Mouse (Mus musculus): ENCODE data around the gene Tceal5. TPM values are rescaled to one million over a fixed set of nuclear protein-coding genes. Genes with fewer than 3 reads are reported as not detected.

Tceal5 gene
- polyA plus RNA-seq, 1 experiment from 2014 or later: 22.7 TPM

DNA sequence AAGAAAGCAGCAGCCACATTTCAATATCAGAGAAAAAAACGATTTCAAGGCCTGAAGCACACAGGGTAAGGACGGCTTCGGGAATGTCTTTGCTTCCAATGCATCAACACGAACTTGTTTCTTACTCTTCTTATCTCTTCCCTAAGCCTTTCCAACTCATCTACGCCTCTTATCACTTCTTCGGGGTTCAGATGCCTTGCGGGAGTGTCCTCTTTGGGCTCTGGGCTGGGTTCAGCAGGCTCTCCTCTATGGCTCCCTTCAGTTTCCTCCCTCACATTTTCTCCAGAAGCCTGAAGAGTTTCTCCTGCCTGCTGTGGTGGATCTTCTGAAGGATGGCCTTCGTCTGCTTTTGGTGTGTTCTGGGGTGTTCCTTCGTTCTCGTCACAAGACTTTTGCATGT lies 33.1 kb downstream of the Tceal5 start:
- no peaks in the 10 kb centered on the region for H3K9me3 ChIP-seq
- no peaks in the 10 kb centered on the region for H3K27me3 ChIP-seq
- no peak overlapping the region for H3K27ac ChIP-seq (replicated peaks)
- H3K36me3 ChIP-seq: no peaks in the 10 kb centered on the region
- peaks cover 6% of the 10 kb centered on the region for H3K4me1 ChIP-seq (replicated peaks)
- H3K9ac ChIP-seq: peak overlapping the region; percentile 73; the same call in 1 of the 2 replicates
- H3K4me3 ChIP-seq: peak overlapping the region; percentile 54
- no peak for ATAC-seq (ENCODE audit: low read depth)
- WGBS: 66% methylated on average over 10 of the region's 10 CpGs
- peak overlapping the region; percentile 52 for H3K4me2 ChIP-seq

Small RNAs within 50 kb of the gene (microRNA-seq; reads per million reads assigned to microRNA genes)
- gene Mir6383: not detected

Other genes with a start within 250 kb of the Tceal5 start
- gene Arxes2, start 210.1 kb downstream of the Tceal5 start, polyA plus RNA-seq (2015; fragmentation: Nextera tagmentation; extraction: Ambion mirVana): 222 and 228 TPM in 2 replicates
- gene Arxes1, start 170.5 kb downstream of the Tceal5 start, polyA plus RNA-seq (2015; fragmentation: Nextera tagmentation; extraction: Ambion mirVana): 96.5 and 98.0 TPM in 2 replicates
- gene Bex2, start 135.6 kb downstream of the Tceal5 start, polyA plus RNA-seq (2015; fragmentation: Nextera tagmentation; extraction: Ambion mirVana): 590 and 592 TPM in 2 replicates
- gene Nxf3, start 118.6 kb downstream of the Tceal5 start, polyA plus RNA-seq (2015; fragmentation: Nextera tagmentation; extraction: Ambion mirVana): not detected in 2 replicates
- 97.9 and 101 TPM in 2 replicates for gene Bex4, start 64.9 kb downstream of the Tceal5 start, polyA plus RNA-seq (2015; fragmentation: Nextera tagmentation; extraction: Ambion mirVana)
- 152 and 172 TPM in 2 replicates for gene Tceal8, start 31.5 kb downstream of the Tceal5 start, polyA plus RNA-seq (2015; fragmentation: Nextera tagmentation; extraction: Ambion mirVana)
- gene Tceal7, start 10.9 kb upstream of the Tceal5 start, polyA plus RNA-seq (2015; fragmentation: Nextera tagmentation; extraction: Ambion mirVana): 5.5 and 9.5 TPM in 2 replicates
- gene Bex1, start 11.6 kb upstream of the Tceal5 start, polyA plus RNA-seq (2015; fragmentation: Nextera tagmentation; extraction: Ambion mirVana): 191 and 193 TPM in 2 replicates
- 303 and 387 TPM in 2 replicates for gene Tceal9, start 41.2 kb upstream of the Tceal5 start, polyA plus RNA-seq (2015; fragmentation: Nextera tagmentation; extraction: Ambion mirVana)
- 703 and 734 TPM in 2 replicates for gene Bex3, start 66.4 kb upstream of the Tceal5 start, polyA plus RNA-seq (2015; fragmentation: Nextera tagmentation; extraction: Ambion mirVana)